Mouse (Mus musculus) liver, embryonic 15.5 days (tissue): Measurements from ENCODE around the gene Ndufs7. TPM values are rescaled to one million over a fixed set of nuclear protein-coding genes. Genes with fewer than 3 reads are reported as not detected.
"Not testable (repeated sequence)": the region's sequence is repeated elsewhere in the genome, so short reads cannot be mapped to it uniquely, and the experiment has no call there.

ENCODE experiments used
- ATAC-seq: fragments of 200-750 bp; cut with Nextera tagmentation; 2 replicates; pipeline ENCODE4 v1.8.0; 2017; ENCODE audit warnings: moderate number of reproducible peaks, mild to moderate bottlenecking, moderate library complexity; ENCODE audit not compliant: insufficient read depth
- H3K27ac ChIP-seq: fragments of 300-500 bp; sonication (generic); replicated peaks from 2 replicates; pipeline ENCODE4 v1.5.1; 2015; ENCODE audit warnings: mild to moderate bottlenecking, inconsistent platforms
- H3K27me3 ChIP-seq: fragments of 300-500 bp; sonication (generic); 2 replicates; pipeline ENCODE4 v1.6.1; 2015; ENCODE audit warnings: mild to moderate bottlenecking, inconsistent platforms
- H3K36me3 ChIP-seq: fragments of 300-500 bp; sonication (generic); replicated peaks from 2 replicates; pipeline ENCODE4 v1.6.1; 2015; ENCODE audit warnings: moderate library complexity, mild to moderate bottlenecking, inconsistent platforms
- H3K4me1 ChIP-seq: fragments of 300-500 bp; sonication (generic); replicated peaks from 2 replicates; pipeline ENCODE4 v1.6.1; 2015; ENCODE audit warnings: inconsistent platforms
- H3K4me2 ChIP-seq: fragments of 300-500 bp; sonication (generic); 2 replicates; pipeline ENCODE4 v1.6.1; 2015; ENCODE audit warnings: moderate library complexity, mild to moderate bottlenecking, inconsistent platforms
- H3K4me3 ChIP-seq: fragments of 300-500 bp; sonication (generic); replicated peaks from 2 replicates; pipeline ENCODE4 v1.5.1; 2015; ENCODE audit warnings: mild to moderate bottlenecking, inconsistent platforms
- H3K9ac ChIP-seq: fragments of 300-500 bp; sonication (generic); 2 replicates; pipeline ENCODE4 v1.6.1; 2015; ENCODE audit warnings: moderate library complexity, mild to moderate bottlenecking, inconsistent platforms
- H3K9me3 ChIP-seq: fragments of 300-500 bp; sonication (generic); replicated peaks from 2 replicates; pipeline ENCODE4 v1.6.1; 2016; ENCODE audit warnings: inconsistent platforms
- WGBS: fragments of 180-500 bp; shearing (Covaris S2); methylation state at CpG from one replicate; pipeline ENCODE4 v1.1.7; 2015; ENCODE audit warnings: mixed read lengths; ENCODE audit not compliant: insufficient replicate concordance; 5-methylcytosine and 5-hydroxymethylcytosine counted together
- polyA plus RNA-seq: library from polyadenylated mRNA; unstranded; fragments of >200 nt; fragmentation: Nextera tagmentation; extraction: Ambion mirVana; gene quantifications from 2 replicates; pipeline ENCODE4 v1.2.1, GENCODE M21; 2015

The Ndufs7 gene
- polyA plus RNA-seq = 228 and 236 TPM in 2 replicates

DNA sequence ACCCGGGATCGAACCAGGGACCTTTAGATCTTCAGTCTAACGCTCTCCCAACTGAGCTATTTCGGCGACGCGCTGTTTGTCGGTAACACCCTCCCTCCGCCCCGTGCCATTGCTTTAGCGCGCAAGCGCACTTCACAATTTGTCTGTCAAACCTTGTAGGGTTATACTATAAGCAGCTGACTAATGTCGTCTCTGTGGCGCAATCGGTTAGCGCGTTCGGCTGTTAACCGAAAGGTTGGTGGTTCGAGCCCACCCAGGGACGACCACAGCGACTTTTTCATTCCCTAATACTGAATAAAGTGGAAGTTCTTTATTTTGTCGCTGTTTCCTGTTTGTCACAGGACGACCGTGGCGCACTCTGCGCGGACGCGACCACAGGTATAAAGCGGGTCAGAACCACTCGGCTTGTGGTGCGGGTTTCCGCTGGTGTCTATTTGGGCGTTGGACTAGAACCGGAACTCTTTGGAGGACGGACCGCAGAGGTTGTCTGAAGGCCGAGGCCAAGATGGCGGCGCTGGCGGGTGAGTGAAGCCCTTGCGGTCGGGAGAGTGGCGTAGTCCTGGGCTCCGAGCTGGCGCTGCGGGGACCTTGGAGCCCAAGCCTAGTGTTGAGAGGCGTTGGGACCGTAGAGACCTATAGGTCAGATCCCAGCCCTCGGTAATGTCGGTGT is at the start of gene Ndufs7:
Ndufs7 (plus strand) TSS at position 151 of the 670 bp plus-strand sequence.
- ATAC-seq = peak; percentile 86
- WGBS = under 1% methylated on average over 53 of the region's 53 CpGs
- peaks cover 55% of the 10 kb centered on the region for H3K4me1 ChIP-seq

GRCm38 (mm10) chr10:80199440-80200008 is 49.4 kb upstream of the Ndufs7 start:
- Histone ChIP-seq H3K27ac (no peak overlapping the region), H3K4me2 (no peak overlapping the region), H3K9ac (no peak overlapping the region), H3K4me1 (no peaks in the 10 kb centered on the region), H3K4me3 (no peak overlapping the region), H3K36me3 (no peaks in the 10 kb centered on the region), H3K9me3 (no peaks in the 10 kb centered on the region), H3K27me3 (peaks cover 18% of the 10 kb centered on the region)
- WGBS = 48% methylated on average over 3 of the region's 3 CpGs
- ATAC-seq = peak; percentile 65

More for the DNA sequence above, at the start of gene Ndufs7:
- Histone ChIP-seq H3K27me3 (no peaks in the 10 kb centered on the region), H3K4me3 (peak within 1 kb of the TSS; percentile 75), H3K9ac (peak within 1 kb of the TSS; percentile 72), H3K27ac (peak within 1 kb of the TSS; percentile 88), H3K36me3 (peaks cover 34% of the 10 kb centered on the region), H3K4me2 (peak within 1 kb of the TSS; percentile 76), H3K9me3 (no peaks in the 10 kb centered on the region)

GRCm38 (mm10) chr10:80200485-80200884 is 48.4 kb upstream of the Ndufs7 start:
- Histone ChIP-seq H3K9ac (no peak overlapping the region), H3K4me3 (no peak overlapping the region), H3K27ac (no peak overlapping the region), H3K27me3 (peaks cover 19% of the 10 kb centered on the region), H3K4me1 (no peaks in the 10 kb centered on the region), H3K9me3 (no peaks in the 10 kb centered on the region), H3K36me3 (no peaks in the 10 kb centered on the region), H3K4me2 (no peak overlapping the region)
- no peak for ATAC-seq
- 67% methylated on average over 6 of the region's 6 CpGs for WGBS

GRCm38 (mm10) chr10:80204055-80204454 is 44.9 kb upstream of the Ndufs7 start:
- WGBS = 45% methylated on average over 7 of the region's 7 CpGs
- peaks cover 41% of the 10 kb centered on the region for H3K27me3 ChIP-seq

GRCm38 (mm10) chr10:80207201-80207600 is 41.7 kb upstream of the Ndufs7 start:
- H3K4me2 ChIP-seq = no peak overlapping the region
- H3K27ac ChIP-seq = no peak overlapping the region
- H3K9me3 ChIP-seq = no peaks in the 10 kb centered on the region
- no peaks in the 10 kb centered on the region for H3K4me1 ChIP-seq
- WGBS = 71% methylated on average over 1 of the region's 1 CpGs
- no peak overlapping the region for H3K9ac ChIP-seq
- no peaks in the 10 kb centered on the region for H3K36me3 ChIP-seq
- no peak overlapping the region for H3K4me3 ChIP-seq
- ATAC-seq = no peak
- peaks cover 39% of the 10 kb centered on the region for H3K27me3 ChIP-seq

More at GRCm38 (mm10) chr10:80204055-80204454, 44.9 kb upstream of the Ndufs7 start:
- no peaks in the 10 kb centered on the region for H3K36me3 ChIP-seq
- H3K9me3 ChIP-seq = no peaks in the 10 kb centered on the region
- H3K9ac ChIP-seq = no peak overlapping the region
- no peak overlapping the region for H3K4me3 ChIP-seq
- no peak for ATAC-seq
- H3K4me1 ChIP-seq = no peaks in the 10 kb centered on the region
- H3K4me2 ChIP-seq = no peak overlapping the region
- H3K27ac ChIP-seq = no peak overlapping the region

DNA sequence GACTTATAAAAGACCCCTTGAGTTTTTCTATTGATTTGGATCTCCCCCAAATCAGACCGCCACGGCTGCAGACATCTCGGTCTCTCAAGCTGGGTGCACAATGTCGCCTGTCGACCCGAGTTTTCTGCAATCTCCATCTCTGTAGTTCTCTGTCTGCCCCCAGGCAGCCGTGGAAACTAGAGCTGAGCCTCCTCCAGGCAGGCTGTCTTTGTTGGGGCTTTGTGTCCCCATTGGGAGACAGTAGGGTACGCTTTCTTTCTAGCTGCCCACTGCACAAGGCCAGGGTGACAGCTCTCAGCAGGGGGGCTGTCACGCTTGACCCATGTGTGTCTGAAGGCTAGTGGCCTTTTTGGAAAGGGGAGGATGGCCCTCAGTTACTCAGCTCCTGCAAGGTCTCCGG is 41.2 kb upstream of the Ndufs7 start:
- ATAC-seq = no peak

GRCm38 (mm10) chr10:80208248-80208647 is 40.7 kb upstream of the Ndufs7 start:
- H3K9me3 ChIP-seq = no peaks in the 10 kb centered on the region
- WGBS = 67% methylated on average over 4 of the region's 4 CpGs
- no peak for ATAC-seq
- no peaks in the 10 kb centered on the region for H3K36me3 ChIP-seq
- no peak overlapping the region for H3K27ac ChIP-seq
- H3K4me2 ChIP-seq = no peak overlapping the region
- peaks cover 39% of the 10 kb centered on the region for H3K27me3 ChIP-seq
- no peak overlapping the region for H3K4me3 ChIP-seq
- no peak overlapping the region for H3K9ac ChIP-seq
- H3K4me1 ChIP-seq = no peaks in the 10 kb centered on the region

More for the DNA sequence above, 41.2 kb upstream of the Ndufs7 start:
- H3K27me3 ChIP-seq = peaks cover 39% of the 10 kb centered on the region
- no peaks in the 10 kb centered on the region for H3K36me3 ChIP-seq
- no peak overlapping the region for H3K9ac ChIP-seq
- no peaks in the 10 kb centered on the region for H3K4me1 ChIP-seq
- 67% methylated on average over 10 of the region's 10 CpGs for WGBS
- H3K9me3 ChIP-seq = no peaks in the 10 kb centered on the region
- H3K4me3 ChIP-seq = no peak overlapping the region
- H3K27ac ChIP-seq = no peak overlapping the region
- no peak overlapping the region for H3K4me2 ChIP-seq

DNA sequence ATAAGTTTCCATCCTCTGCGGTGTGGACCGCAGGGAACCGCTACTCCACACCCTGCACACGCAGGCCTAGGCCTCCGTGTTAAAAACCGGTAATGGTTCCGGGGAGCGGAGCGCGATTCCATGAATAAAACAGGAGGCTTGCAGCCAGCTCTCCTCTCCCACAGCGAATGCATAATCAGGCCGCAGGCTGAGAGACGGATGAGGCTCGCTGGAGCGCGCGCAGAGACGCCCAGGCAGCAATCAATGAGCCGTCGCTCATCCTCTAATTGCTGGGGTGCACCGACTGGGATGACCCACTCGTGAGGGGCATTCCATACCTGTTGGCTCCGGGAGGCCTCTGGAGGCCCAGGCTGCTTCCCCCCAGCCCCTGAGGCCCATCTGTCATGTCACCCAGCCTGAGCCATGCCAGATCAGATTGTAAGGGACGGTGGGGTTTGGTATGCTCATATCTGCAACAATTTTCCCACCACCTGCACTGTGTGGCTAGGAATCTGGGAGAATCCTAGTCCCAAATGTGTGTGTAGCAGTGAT is 40.0 kb upstream of the Ndufs7 start:
- Histone ChIP-seq H3K4me1 (no peaks in the 10 kb centered on the region), H3K4me3 (no peak overlapping the region), H3K4me2 (no peak overlapping the region), H3K9ac (no peak overlapping the region), H3K9me3 (no peaks in the 10 kb centered on the region), H3K36me3 (no peaks in the 10 kb centered on the region), H3K27ac (no peak overlapping the region), H3K27me3 (peaks cover 39% of the 10 kb centered on the region)
- no peak for ATAC-seq
- 41% methylated on average over 24 of the region's 24 CpGs for WGBS

DNA sequence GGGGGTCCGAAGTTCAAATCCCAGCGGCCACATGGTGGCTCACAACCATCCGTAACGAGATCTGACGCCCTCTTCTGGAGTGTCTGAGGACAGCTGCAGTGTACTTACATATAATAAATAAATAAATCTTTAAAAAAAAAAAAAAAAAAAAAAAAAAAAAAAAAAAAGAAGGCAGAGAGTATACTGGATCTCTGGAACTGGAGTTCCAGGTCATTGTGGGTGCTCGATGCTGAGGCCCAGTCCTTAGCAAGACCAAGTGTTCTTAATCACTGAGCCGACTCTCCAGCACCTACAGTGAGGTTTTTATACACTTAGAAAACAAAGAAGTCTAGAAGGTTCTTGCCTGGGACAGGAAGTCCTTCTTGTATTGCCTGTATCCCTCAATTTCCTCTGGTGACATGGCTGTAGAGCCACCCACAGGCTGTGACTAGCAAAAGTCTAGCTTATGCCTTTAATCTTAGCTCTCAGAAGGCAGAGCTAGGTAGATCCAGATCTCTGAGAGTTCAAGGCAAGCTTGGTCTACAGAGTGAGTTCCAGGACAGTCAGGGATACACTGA is 37.3 kb upstream of the Ndufs7 start:
- 59% methylated on average over 7 of the region's 7 CpGs for WGBS
- not testable (repeated sequence) for H3K36me3 ChIP-seq, H3K4me2 ChIP-seq, ATAC-seq, H3K4me3 ChIP-seq, H3K4me1 ChIP-seq, H3K9me3 ChIP-seq, H3K9ac ChIP-seq, H3K27ac ChIP-seq
- peaks cover 37% of the 10 kb centered on the region for H3K27me3 ChIP-seq

- Histone ChIP-seq H3K9ac (no peak overlapping the region), H3K36me3 (no peaks in the 10 kb centered on the region), H3K27me3 (peaks cover 32% of the 10 kb centered on the region), H3K27ac (no peak overlapping the region), H3K4me2 (no peak overlapping the region; the same call in 1 of the 2 replicates), H3K9me3 (no peaks in the 10 kb centered on the region), H3K4me3 (no peak overlapping the region), H3K4me1 (peaks cover 5% of the 10 kb centered on the region; the same call in 1 of the 2 replicates)
- WGBS = 24% methylated on average over 16 of the region's 16 CpGs
- ATAC-seq = no peak
Measured at GRCm38 (mm10) chr10:80215048-80215772, 33.7 kb upstream of the Ndufs7 start.

DNA sequence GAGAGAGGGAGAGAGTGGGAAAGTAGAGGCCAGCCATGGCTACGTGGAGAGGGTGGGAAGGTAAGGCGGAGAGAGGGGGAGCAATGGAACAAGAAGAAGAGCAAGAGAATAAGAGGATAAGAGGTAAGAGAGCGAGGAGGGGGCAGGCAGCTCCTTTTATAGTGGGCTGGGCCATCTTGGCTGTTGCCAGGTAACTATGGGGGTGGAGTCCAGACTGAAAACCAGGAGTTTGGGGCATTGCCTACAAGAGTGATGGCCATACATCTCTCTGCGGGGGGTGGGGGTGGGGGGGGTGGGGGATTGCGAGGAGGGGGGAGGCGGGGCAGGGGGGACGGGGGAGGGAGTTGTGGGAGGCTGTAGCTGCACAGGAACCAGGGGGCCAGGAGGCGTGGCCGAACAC is 28.2 kb upstream of the Ndufs7 start:
- WGBS = 48% methylated on average over 7 of the region's 9 CpGs
- no peak for ATAC-seq
- Histone ChIP-seq H3K27ac (no peak overlapping the region), H3K9ac (no peak overlapping the region), H3K4me1 (peaks cover 3% of the 10 kb centered on the region), H3K4me2 (no peak overlapping the region), H3K36me3 (no peaks in the 10 kb centered on the region), H3K9me3 (no peaks in the 10 kb centered on the region), H3K4me3 (no peak overlapping the region), H3K27me3 (peaks cover 48% of the 10 kb centered on the region)
